Mouse (Mus musculus) small intestine, adult 2 months (tissue): ENCODE results near the gene Baiap3.

Source experiments
- CTCF ChIP-seq: fragments of 200-500 bp; IDR thresholded peaks from 2 replicates; pipeline ENCODE4 v1.5.1; 2012; ENCODE audit warnings: low read depth, mild to moderate bottlenecking, control low read depth, inconsistent platforms, low read length, moderate library complexity, mixed read lengths; ENCODE audit not compliant: insufficient replicate concordance, insufficient read length; ENCODE audit errors: extremely low read depth
- POLR2A ChIP-seq: fragments of 200-500 bp; IDR thresholded peaks from 2 replicates; pipeline ENCODE4 v1.6.1; 2012; ENCODE audit warnings: low read depth, mild to moderate bottlenecking, control low read depth, inconsistent platforms, low read length, moderate library complexity

- TF ChIP-seq CTCF (no peak), POLR2A (peak; percentile 47; the same call in 1 of the 2 replicates)
Observed at GRCm38 (mm10) chr17:25239695-25240636, 16.2 kb downstream of the Baiap3 start, which contains the start of the genes Gnptg and Tsr3.
